In genomic region chr2:13450470-13450869, GRCm38 (mm10) we compare ENCODE assay signal across 14 mouse cellular contexts. TPM values are rescaled to one million over a fixed set of nuclear protein-coding genes. Genes with fewer than 3 reads are reported as not detected.
DNase-seq lines count a peak whose midpoint lies in the region; ATAC-seq lines count a peak whose summit lies in the region.
"Had no signal": no experiment of that assay in that cellular context is flagged by ENCODE, and none has a peak within 500 bp of the region (broad histone marks: within the 10 kb centered on the region; RNA-seq: fewer than 3 reads in every experiment).

No protein-coding gene starts in this region.

- H3K27me3 ChIP-seq in hindbrain, embryonic 13.5 days, result no peaks in the 10 kb centered on the region
- no peaks in the 10 kb centered on the region for H3K27me3 ChIP-seq in midbrain, embryonic 13.5 days
- H3K27me3 ChIP-seq: embryonic facial prominence, embryonic 15.5 days; heart, embryonic 12.5 days; intestine, embryonic 15.5 days had no signal

- peak; percentile 8 for DNase-seq in adrenal gland, adult 2 months
- DNase-seq in adrenal gland, postnatal 25 days, result no peak
- DNase-seq in 3T3-L1 (ENCODE audit: low read depth, low spot score), result peak; percentile 67
- no peak for DNase-seq in cerebellum, postnatal 25 days
- DNase-seq in frontal cortex, postnatal 10 days (ENCODE audit: low spot score in 2 of 2), result no peak
- no peak for DNase-seq in right cerebral cortex, adult 2 months (ENCODE audit: low spot score in 2 of 2)
- DNase-seq: forebrain, postnatal 0 days had no signal

- peaks cover 17% of the 10 kb centered on the region; the same call in 1 of the 2 replicates for H3K4me1 ChIP-seq in hindbrain, embryonic 13.5 days (replicated peaks)
- peaks cover 12% of the 10 kb centered on the region; the same call in 1 of the 2 replicates for H3K4me1 ChIP-seq in midbrain, embryonic 13.5 days (replicated peaks)
- H3K4me1 ChIP-seq: intestine, embryonic 15.5 days had no signal

- no peak overlapping the region for H3K9ac ChIP-seq in hindbrain, embryonic 13.5 days
- H3K9ac ChIP-seq in midbrain, embryonic 13.5 days (replicated peaks), result no peak overlapping the region
- H3K9ac ChIP-seq: embryonic facial prominence, embryonic 15.5 days; forebrain, postnatal 0 days; heart, embryonic 12.5 days; intestine, embryonic 15.5 days had no signal

- WGBS in hindbrain, embryonic 13.5 days, result 54% methylated on average over 2 of the region's 2 CpGs
- 57% methylated on average over 2 of the region's 2 CpGs for WGBS in midbrain, embryonic 13.5 days

- ATAC-seq in hindbrain, embryonic 13.5 days (ENCODE audit: low FRiP score), result peak; percentile 43; the same call in 1 of the 2 replicates
- 0 out of 2 replicates have a peak, but pooled peaks have one; percentile 56 for ATAC-seq in midbrain, embryonic 13.5 days
- ATAC-seq: forebrain, postnatal 0 days; intestine, embryonic 15.5 days had no signal

- H3K4me3 ChIP-seq in hindbrain, embryonic 13.5 days, result no peak overlapping the region
- H3K4me3 ChIP-seq in midbrain, embryonic 13.5 days (replicated peaks), result no peak overlapping the region
- H3K4me3 ChIP-seq: embryonic facial prominence, embryonic 15.5 days; heart, embryonic 12.5 days; intestine, embryonic 15.5 days had no signal

- H3K4me2 ChIP-seq in hindbrain, embryonic 13.5 days, result no peak overlapping the region
- no peak overlapping the region for H3K4me2 ChIP-seq in midbrain, embryonic 13.5 days (replicated peaks)
- H3K4me2 ChIP-seq: embryonic facial prominence, embryonic 15.5 days; heart, embryonic 12.5 days; intestine, embryonic 15.5 days had no signal

- H3K27ac ChIP-seq in hindbrain, embryonic 13.5 days, result peak overlapping the region; percentile 48; the same call in 1 of the 2 replicates
- H3K27ac ChIP-seq in midbrain, embryonic 13.5 days, result no peak overlapping the region
- H3K27ac ChIP-seq: embryonic facial prominence, embryonic 15.5 days; intestine, embryonic 15.5 days; stomach, postnatal 0 days had no signal

- no peaks in the 10 kb centered on the region for H3K9me3 ChIP-seq in hindbrain, embryonic 13.5 days
- no peaks in the 10 kb centered on the region for H3K9me3 ChIP-seq in midbrain, embryonic 13.5 days
- H3K9me3 ChIP-seq: embryonic facial prominence, embryonic 15.5 days; heart, embryonic 12.5 days; intestine, embryonic 15.5 days had no signal

- H3K36me3 ChIP-seq in hindbrain, embryonic 13.5 days, result no peaks in the 10 kb centered on the region
- no peaks in the 10 kb centered on the region for H3K36me3 ChIP-seq in midbrain, embryonic 13.5 days
- H3K36me3 ChIP-seq: embryonic facial prominence, embryonic 15.5 days; heart, embryonic 12.5 days; intestine, embryonic 15.5 days had no signal

RNA-seq across cellular contexts. Expression of gene Cubn, which starts 41.1 kb away (rescaled TPM):
- total RNA-seq in adrenal gland, adult 2 months (2021), result under 1 TPM; 0.06 to 0.38 TPM
- polyA plus RNA-seq in adrenal gland, adult 2 months (2012; rRNA removed), result 0.01 TPM in 2 replicates
- 0.19 and 0.21 TPM in 2 replicates for total RNA-seq in adrenal gland, postnatal 25 days (2021)
- polyA plus RNA-seq in hindbrain, embryonic 13.5 days (2015; fragmentation: Nextera tagmentation; extraction: Ambion mirVana), result 0.19 and 0.22 TPM in 2 replicates
- polyA plus RNA-seq in midbrain, embryonic 13.5 days (2015; fragmentation: Nextera tagmentation; extraction: Ambion mirVana), result 0.43 and 0.48 TPM in 2 replicates
- total RNA-seq: MEL had no signal

Comparison
In these comparisons a context has a peak if more than half of its experiments do, and no peak if none do; other contexts are left out.
1. DNase-seq: peak in adrenal gland, adult 2 months (single experiment) and 3T3-L1 (single experiment); none in adrenal gland, postnatal 25 days (single experiment), cerebellum, postnatal 25 days (0 of 2), frontal cortex, postnatal 10 days (0 of 2) and right cerebral cortex, adult 2 months (0 of 2).